Mouse (Mus musculus) heart, embryonic 13.5 days (tissue): ENCODE measurements around the gene Phyhipl. TPM values are rescaled to one million over a fixed set of nuclear protein-coding genes. Genes with fewer than 3 reads are reported as not detected.
A peak's percentile ranks its signal among the peaks of the same experiment; 100 is the strongest.

Source experiments
- ATAC-seq: fragments of 200-750 bp; cut with Nextera tagmentation; 2 replicates; pipeline ENCODE4 v1.8.0; 2017; ENCODE audit warnings: moderate TSS enrichment; ENCODE audit not compliant: insufficient number of reproducible peaks, low FRiP score, low TSS enrichment; ENCODE audit errors: extremely low read depth
- H3K27ac ChIP-seq: fragments of 300-500 bp; sonication (generic); replicated peaks from 2 replicates; pipeline ENCODE4 v1.5.1; 2015; ENCODE audit warnings: moderate library complexity, mild to moderate bottlenecking, inconsistent platforms
- H3K27me3 ChIP-seq: fragments of 300-500 bp; sonication (generic); replicated peaks from 2 replicates; pipeline ENCODE4 v1.6.1; 2015; ENCODE audit warnings: mild to moderate bottlenecking, inconsistent platforms
- H3K36me3 ChIP-seq: fragments of 300-500 bp; sonication (generic); 2 replicates; pipeline ENCODE4 v1.6.1; 2015; ENCODE audit warnings: mild to moderate bottlenecking, inconsistent platforms
- H3K4me1 ChIP-seq: fragments of 300-500 bp; sonication (generic); 2 replicates; pipeline ENCODE4 v1.6.1; 2015; ENCODE audit warnings: inconsistent platforms
- H3K4me2 ChIP-seq: fragments of 300-500 bp; sonication (generic); 2 replicates; pipeline ENCODE4 v1.6.1; 2015; ENCODE audit warnings: inconsistent platforms, mild to moderate bottlenecking, moderate library complexity
- H3K4me3 ChIP-seq: fragments of 300-500 bp; sonication (generic); 2 replicates; pipeline ENCODE4 v1.5.1; 2015; ENCODE audit warnings: moderate library complexity, mild to moderate bottlenecking, inconsistent platforms
- H3K9ac ChIP-seq: fragments of 300-500 bp; sonication (generic); 2 replicates; pipeline ENCODE4 v1.6.1; 2015; ENCODE audit warnings: inconsistent platforms, mild to moderate bottlenecking, moderate library complexity
- H3K9me3 ChIP-seq: fragments of 300-500 bp; sonication (generic); 2 replicates; pipeline ENCODE4 v1.6.1; 2016; ENCODE audit warnings: inconsistent platforms
- WGBS: fragments of 180-500 bp; shearing (Covaris S2); methylation state at CpG from one replicate; pipeline ENCODE4 v1.1.7; 2015; ENCODE audit warnings: mixed read lengths; 5-methylcytosine and 5-hydroxymethylcytosine counted together
- polyA plus RNA-seq: library from polyadenylated mRNA; unstranded; fragments of >200 nt; fragmentation: Nextera tagmentation; extraction: Ambion mirVana; gene quantifications from 2 replicates; pipeline ENCODE4 v1.2.1, GENCODE M21; 2015

The Phyhipl gene
- polyA plus RNA-seq, 1 experiment from 2014 or later = 1.0 TPM

- Histone ChIP-seq H3K4me3 (no peak overlapping the region), H3K4me2 (no peak overlapping the region), H3K36me3 (peaks cover 13% of the 10 kb centered on the region; the same call in 1 of the 2 replicates), H3K9ac (no peak overlapping the region), H3K4me1 (no peaks in the 10 kb centered on the region), H3K27ac (no peak overlapping the region), H3K9me3 (no peaks in the 10 kb centered on the region), H3K27me3 (no peaks in the 10 kb centered on the region)
- ATAC-seq = no peak
- 24% methylated on average over 3 of the region's 3 CpGs for WGBS
Observed at GRCm38 (mm10) chr10:70563636-70564035, 92.1 kb downstream of the Phyhipl start.

- 78% methylated on average over 3 of the region's 3 CpGs for WGBS
- H3K9me3 ChIP-seq = no peaks in the 10 kb centered on the region
Observed at GRCm38 (mm10) chr10:70552531-70552930, 103.2 kb downstream of the Phyhipl start.

GRCm38 (mm10) chr10:70542857-70543256 lies 112.9 kb downstream of the Phyhipl start:
- no peak overlapping the region for H3K4me3 ChIP-seq
- no peak overlapping the region for H3K27ac ChIP-seq
- WGBS = 74% methylated on average over 6 of the region's 6 CpGs
- 0 out of 2 replicates have a peak, but pooled peaks cover 5% of the 10 kb centered on the region for H3K4me1 ChIP-seq
- no peak overlapping the region for H3K4me2 ChIP-seq
- H3K9me3 ChIP-seq = no peaks in the 10 kb centered on the region
- no peaks in the 10 kb centered on the region for H3K27me3 ChIP-seq
- no peak overlapping the region for H3K9ac ChIP-seq
- H3K36me3 ChIP-seq = peaks cover 38% of the 10 kb centered on the region
- no peak for ATAC-seq

More at GRCm38 (mm10) chr10:70552531-70552930, 103.2 kb downstream of the Phyhipl start:
- H3K9ac ChIP-seq = no peak overlapping the region
- H3K4me3 ChIP-seq = no peak overlapping the region
- H3K36me3 ChIP-seq = peaks cover 43% of the 10 kb centered on the region
- H3K4me2 ChIP-seq = no peak overlapping the region
- H3K4me1 ChIP-seq = no peaks in the 10 kb centered on the region
- H3K27ac ChIP-seq = no peak overlapping the region
- no peaks in the 10 kb centered on the region for H3K27me3 ChIP-seq
- ATAC-seq = no peak

- Histone ChIP-seq H3K9me3 (0 out of 2 replicates have a peak, but pooled peaks cover under 1% of the 10 kb centered on the region), H3K9ac (no peak overlapping the region), H3K27ac (no peak overlapping the region), H3K36me3 (peaks cover 49% of the 10 kb centered on the region), H3K4me2 (no peak overlapping the region), H3K4me3 (no peak overlapping the region), H3K4me1 (0 out of 2 replicates have a peak, but pooled peaks cover 8% of the 10 kb centered on the region), H3K27me3 (no peaks in the 10 kb centered on the region)
- no peak for ATAC-seq
- 77% methylated on average over 9 of the region's 9 CpGs for WGBS
Observed at GRCm38 (mm10) chr10:70540456-70541195, 115.1 kb downstream of the Phyhipl start.

- ATAC-seq = no peak
- H3K9ac ChIP-seq = no peak overlapping the region
- H3K27me3 ChIP-seq = no peaks in the 10 kb centered on the region
- 0 out of 2 replicates have a peak, but pooled peaks cover 8% of the 10 kb centered on the region for H3K4me1 ChIP-seq
- 78% methylated on average over 9 of the region's 9 CpGs for WGBS
- H3K27ac ChIP-seq = no peak overlapping the region
- peaks cover 7% of the 10 kb centered on the region; the same call in 1 of the 2 replicates for H3K9me3 ChIP-seq
- H3K36me3 ChIP-seq = peaks cover 50% of the 10 kb centered on the region
- H3K4me2 ChIP-seq = no peak overlapping the region
- no peak overlapping the region for H3K4me3 ChIP-seq
Observed at GRCm38 (mm10) chr10:70539251-70539650, 116.5 kb downstream of the Phyhipl start.

GRCm38 (mm10) chr10:70537694-70538093 lies 118.1 kb downstream of the Phyhipl start:
- Histone ChIP-seq H3K4me3 (no peak overlapping the region), H3K27ac (peak overlapping the region; percentile 20; the same call in 1 of the 2 replicates), H3K9me3 (peaks cover 7% of the 10 kb centered on the region; the same call in 1 of the 2 replicates), H3K9ac (no peak overlapping the region), H3K4me1 (0 out of 2 replicates have a peak, but pooled peaks cover 8% of the 10 kb centered on the region), H3K27me3 (no peaks in the 10 kb centered on the region), H3K36me3 (peaks cover 42% of the 10 kb centered on the region), H3K4me2 (no peak overlapping the region)
- no peak for ATAC-seq
- 60% methylated on average over 10 of the region's 10 CpGs for WGBS

GRCm38 (mm10) chr10:70535401-70535800 lies 120.4 kb downstream of the Phyhipl start:
- H3K4me1 ChIP-seq = 0 out of 2 replicates have a peak, but pooled peaks cover 8% of the 10 kb centered on the region
- peaks cover 7% of the 10 kb centered on the region; the same call in 1 of the 2 replicates for H3K9me3 ChIP-seq
- peaks cover 41% of the 10 kb centered on the region for H3K36me3 ChIP-seq
- no peak overlapping the region for H3K4me3 ChIP-seq
- no peaks in the 10 kb centered on the region for H3K27me3 ChIP-seq
- no peak overlapping the region for H3K9ac ChIP-seq
- no peak overlapping the region for H3K4me2 ChIP-seq
- H3K27ac ChIP-seq = no peak overlapping the region
- no peak for ATAC-seq
- WGBS = 83% methylated on average over 12 of the region's 12 CpGs

- Histone ChIP-seq H3K9ac (no peak overlapping the region), H3K27ac (no peak overlapping the region), H3K4me3 (no peak overlapping the region), H3K4me2 (no peak overlapping the region), H3K36me3 (peaks cover 41% of the 10 kb centered on the region), H3K9me3 (peaks cover 7% of the 10 kb centered on the region; the same call in 1 of the 2 replicates), H3K27me3 (no peaks in the 10 kb centered on the region), H3K4me1 (0 out of 2 replicates have a peak, but pooled peaks cover 8% of the 10 kb centered on the region)
- no peak for ATAC-seq
- WGBS = 86% methylated on average over 10 of the region's 10 CpGs
Observed at GRCm38 (mm10) chr10:70534571-70534970, 121.2 kb downstream of the Phyhipl start.

GRCm38 (mm10) chr10:70533986-70534385 lies 121.8 kb downstream of the Phyhipl start:
- H3K9me3 ChIP-seq = peaks cover 7% of the 10 kb centered on the region; the same call in 1 of the 2 replicates
- no peak overlapping the region for H3K4me3 ChIP-seq
- 78% methylated on average over 12 of the region's 12 CpGs for WGBS
- no peak for ATAC-seq
- no peak overlapping the region for H3K27ac ChIP-seq
- peaks cover 36% of the 10 kb centered on the region for H3K36me3 ChIP-seq
- H3K9ac ChIP-seq = no peak overlapping the region
- H3K4me1 ChIP-seq = 0 out of 2 replicates have a peak, but pooled peaks cover 8% of the 10 kb centered on the region
- no peaks in the 10 kb centered on the region for H3K27me3 ChIP-seq
- H3K4me2 ChIP-seq = no peak overlapping the region

- Histone ChIP-seq H3K4me1 (0 out of 2 replicates have a peak, but pooled peaks cover 8% of the 10 kb centered on the region), H3K9me3 (peaks cover 7% of the 10 kb centered on the region; the same call in 1 of the 2 replicates), H3K9ac (no peak overlapping the region), H3K27me3 (no peaks in the 10 kb centered on the region), H3K36me3 (peaks cover 30% of the 10 kb centered on the region), H3K4me3 (no peak overlapping the region), H3K4me2 (no peak overlapping the region), H3K27ac (no peak overlapping the region)
- no peak for ATAC-seq
- WGBS = 65% methylated on average over 8 of the region's 8 CpGs
Observed at GRCm38 (mm10) chr10:70533301-70533781, 122.4 kb downstream of the Phyhipl start.

GRCm38 (mm10) chr10:70532249-70532648 lies 123.5 kb downstream of the Phyhipl start:
- Histone ChIP-seq H3K36me3 (peaks cover 29% of the 10 kb centered on the region), H3K4me2 (no peak overlapping the region), H3K4me3 (no peak overlapping the region), H3K9ac (no peak overlapping the region), H3K9me3 (peaks cover 7% of the 10 kb centered on the region; the same call in 1 of the 2 replicates), H3K4me1 (no peaks in the 10 kb centered on the region), H3K27ac (no peak overlapping the region), H3K27me3 (no peaks in the 10 kb centered on the region)
- no peak for ATAC-seq
- 77% methylated on average over 9 of the region's 9 CpGs for WGBS
